Mouse (Mus musculus) A20 (cell line): ENCODE measurements at regions not wholly inside any gene's neighbourhood (a gene's known extent, or its start where the extent isn't known, plus 50 kb on each side); places are given as distances from the start of the nearest gene placed in this dataset.
"Not testable (repeated sequence)": the region's sequence is repeated elsewhere in the genome, so short reads cannot be mapped to it uniquely, and the experiment has no call there.

Source experiments
- DNase-seq: peaks from one replicate; pipeline ENCODE4 v3.0.0-alpha.2; 2011; ENCODE audit warnings: low read depth, low spot score

- DNase-seq = peak; percentile 28
Observed at GRCm38 (mm10) chr8:126081279-126081678, 86.3 kb downstream of the Kcnk1 start.

GRCm38 (mm10) chr8:126082827-126083226 is 87.9 kb downstream of the Kcnk1 start:
- DNase-seq = no peak

- DNase-seq = no peak
Observed at GRCm38 (mm10) chr8:126090772-126091171, 95.8 kb downstream of the Kcnk1 start.

- no peak for DNase-seq
Observed at GRCm38 (mm10) chr8:126094005-126094404, 99.0 kb downstream of the Kcnk1 start.

GRCm38 (mm10) chr8:126096056-126096455 is 101.1 kb downstream of the Kcnk1 start:
- no peak for DNase-seq

GRCm38 (mm10) chr8:126096636-126097170 is 101.7 kb downstream of the Kcnk1 start:
- no peak for DNase-seq

GRCm38 (mm10) chr8:126098886-126099285 is 103.9 kb downstream of the Kcnk1 start:
- DNase-seq = no peak

GRCm38 (mm10) chr8:126099889-126100288 is 104.9 kb downstream of the Kcnk1 start:
- DNase-seq = peak; percentile 10

- DNase-seq = no peak
Observed at GRCm38 (mm10) chr8:126105043-126105442, 110.1 kb downstream of the Kcnk1 start.

- DNase-seq = no peak
Observed at GRCm38 (mm10) chr8:126126041-126126440, 131.1 kb downstream of the Kcnk1 start.

GRCm38 (mm10) chr8:126132076-126132475 is 137.1 kb downstream of the Kcnk1 start:
- no peak for DNase-seq

- DNase-seq = not testable (repeated sequence)
Observed at GRCm38 (mm10) chr8:126132918-126133317, 137.9 kb downstream of the Kcnk1 start.

GRCm38 (mm10) chr8:126135100-126135499 is 140.1 kb downstream of the Kcnk1 start:
- DNase-seq = no peak

GRCm38 (mm10) chr8:126135573-126135972 is 140.6 kb downstream of the Kcnk1 start:
- DNase-seq = no peak

- DNase-seq = no peak
Observed at GRCm38 (mm10) chr8:126136946-126137345, 142.0 kb downstream of the Kcnk1 start.

GRCm38 (mm10) chr8:126137452-126137851 is 142.5 kb downstream of the Kcnk1 start:
- DNase-seq = no peak

GRCm38 (mm10) chr8:126138645-126139545 is 143.9 kb downstream of the Kcnk1 start:
- no peak for DNase-seq

GRCm38 (mm10) chr8:126139546-126139870 is 144.5 kb downstream of the Kcnk1 start:
- no peak for DNase-seq

GRCm38 (mm10) chr8:126140998-126141397 is 146.0 kb downstream of the Kcnk1 start:
- no peak for DNase-seq

- no peak for DNase-seq
Observed at GRCm38 (mm10) chr8:126151527-126151926, 146.8 kb upstream of the Slc35f3 start.

GRCm38 (mm10) chr8:126153955-126154354 is 144.4 kb upstream of the Slc35f3 start:
- no peak for DNase-seq

GRCm38 (mm10) chr8:126157452-126158185 is 140.7 kb upstream of the Slc35f3 start:
- peak; percentile 46 for DNase-seq

- DNase-seq = no peak
Observed at GRCm38 (mm10) chr8:126159485-126159884, 138.9 kb upstream of the Slc35f3 start.
